In the genomic region with DNA sequence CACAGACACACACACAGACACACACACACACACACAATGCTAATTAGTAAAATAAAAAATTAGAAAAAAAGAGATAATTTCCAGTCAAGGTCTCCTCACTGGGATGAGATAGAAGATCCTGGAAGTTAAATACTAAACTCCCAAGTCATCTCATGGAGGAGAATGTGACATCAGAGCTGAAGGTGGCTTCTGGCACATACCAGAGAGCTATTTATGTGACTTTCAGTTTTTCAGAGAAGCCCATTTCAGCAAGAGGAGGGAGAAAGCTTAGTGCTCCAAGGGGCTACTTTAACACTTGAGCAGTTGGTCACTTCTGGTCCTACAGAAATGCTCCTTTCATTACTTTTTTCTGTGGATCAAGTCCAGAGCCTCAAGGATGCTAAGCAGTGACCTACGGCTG, we compare ENCODE assay signal across 23 mouse cellular contexts.
"Had no signal": no experiment of that assay in that cellular context is flagged by ENCODE, and none has a peak within 500 bp of the region (broad histone marks: within the 10 kb centered on the region; RNA-seq: fewer than 3 reads in every experiment).

No protein-coding gene starts in this region.

- ATAC-seq: hindbrain, embryonic 16.5 days; inflammation-experienced regulatory T-cells, adult 6 months; intestine, embryonic 15.5 days; intestine, postnatal 0 days had no signal

- H3K27ac ChIP-seq: heart, embryonic 10.5 days; hindbrain, embryonic 10.5 days; hindbrain, embryonic 12.5 days; hindbrain, embryonic 14.5 days; intestine, embryonic 15.5 days; limb, embryonic 10.5 days; limb, embryonic 12.5 days; liver, embryonic 13.5 days; liver, embryonic 15.5 days had no signal

- H3K4me3 ChIP-seq: heart, embryonic 10.5 days; heart, embryonic 12.5 days; hindbrain, embryonic 10.5 days; hindbrain, embryonic 12.5 days; intestine, embryonic 15.5 days; limb, embryonic 10.5 days; limb, embryonic 12.5 days; liver, embryonic 13.5 days; liver, embryonic 15.5 days had no signal

- DNase-seq: gastrocnemius, postnatal 25 days; heart, adult 18-20 months; heart, postnatal 10 days; heart, postnatal 4 days; kidney, adult 18-20 months; kidney, adult 8-10 months; kidney, postnatal 10 days; kidney, postnatal 25 days; kidney, postnatal 4 days; liver; liver, embryonic 13.5 days had no signal
